Mouse (Mus musculus) spleen, adult 2 months (tissue): ENCODE results near the gene Dagla. TPM values are rescaled to one million over a fixed set of nuclear protein-coding genes. Genes with fewer than 3 reads are reported as not detected.
A peak's percentile ranks its signal among the peaks of the same experiment; 100 is the strongest.

ENCODE experiments used
- DNase-seq, 2 experiments: peaks; one replicate each; pipeline versions ENCODE4 v3.0.0 to v3.0.0-alpha.2; 2012 to 2021; ENCODE audit warnings: low spot score in 2 of 2, low read depth in 1 of 2
- H3K27ac ChIP-seq: fragments of 200-500 bp; 2 replicates; pipeline ENCODE4 v1.5.1; 2012; ENCODE audit warnings: low read length, inconsistent platforms; ENCODE audit not compliant: insufficient read depth
- H3K27me3 ChIP-seq: fragments of 200-500 bp; 2 replicates; pipeline ENCODE4 v1.6.1; 2012; ENCODE audit warnings: mild to moderate bottlenecking, moderate library complexity, low read length, inconsistent platforms; ENCODE audit not compliant: control insufficient read depth, insufficient read depth
- H3K36me3 ChIP-seq: fragments of 200-500 bp; 2 replicates; pipeline ENCODE4 v1.6.1; 2012; ENCODE audit warnings: mild to moderate bottlenecking, low read length, inconsistent platforms; ENCODE audit not compliant: control insufficient read depth, insufficient read depth
- H3K4me1 ChIP-seq: fragments of 200-500 bp; 2 replicates; pipeline ENCODE4 v1.6.1; 2011; ENCODE audit warnings: inconsistent platforms; ENCODE audit not compliant: control insufficient read depth, insufficient read depth, insufficient read length
- H3K4me3 ChIP-seq: fragments of 200-500 bp; 2 replicates; pipeline ENCODE4 v1.5.1; 2011; ENCODE audit warnings: mild to moderate bottlenecking, inconsistent platforms; ENCODE audit not compliant: insufficient read depth, insufficient read length; ENCODE audit errors: extremely low read depth
- CTCF ChIP-seq: fragments of 200-500 bp; IDR thresholded peaks from 2 replicates; pipeline ENCODE4 v1.5.1; 2011; ENCODE audit warnings: mild to moderate bottlenecking, inconsistent platforms; ENCODE audit not compliant: insufficient read depth, insufficient read length, insufficient replicate concordance; ENCODE audit errors: extremely low read depth
- POLR2A ChIP-seq: fragments of 200-500 bp; IDR thresholded peaks from 2 replicates; pipeline ENCODE4 v1.6.1; 2011; ENCODE audit warnings: low read depth, low read length, inconsistent platforms
- WGBS: fragments of 180-500 bp; shearing (Covaris S2); methylation state at CpG from one replicate; pipeline ENCODE4 v1.1.7; 2018; 5-methylcytosine and 5-hydroxymethylcytosine counted together
- polyA plus RNA-seq: library from polyadenylated mRNA; depleted of rRNA; stranded (reverse); fragments of >200 nt; gene quantifications from 2 replicates; pipeline ENCODE4 v1.2.3, GENCODE M21; 2012

The Dagla gene
- polyA plus RNA-seq, 1 experiment, result 4.4 TPM

DNA sequence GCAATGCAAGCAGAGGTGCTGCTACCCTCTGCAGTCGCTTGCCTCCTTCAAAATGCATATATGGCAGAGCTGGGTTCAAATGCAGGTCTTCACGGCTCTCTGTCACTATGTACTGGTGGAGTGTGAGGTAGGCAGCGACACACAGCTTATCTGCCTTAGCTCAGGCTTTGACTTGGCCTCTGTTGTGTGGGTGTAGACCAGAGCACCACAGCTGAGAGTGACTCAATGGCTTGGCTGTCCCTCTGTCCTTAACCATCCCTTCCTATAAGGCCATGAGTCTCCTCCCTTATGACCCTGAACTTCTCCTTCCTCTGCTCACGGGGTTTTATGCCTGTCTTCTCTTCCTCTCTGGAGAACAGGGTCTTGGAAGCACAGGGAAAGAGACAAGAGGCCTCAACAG lies 93.8 kb downstream of the Dagla start:
- H3K27ac ChIP-seq, result no peak overlapping the region
- no peak for DNase-seq
- peaks cover 20% of the 10 kb centered on the region for H3K36me3 ChIP-seq
- WGBS, result 79% methylated on average over 4 of the region's 4 CpGs
- no peaks in the 10 kb centered on the region for H3K27me3 ChIP-seq
- no peaks in the 10 kb centered on the region for H3K4me1 ChIP-seq
- no peak overlapping the region for H3K4me3 ChIP-seq
- TF ChIP-seq CTCF (no peak), POLR2A (no peak)

DNA sequence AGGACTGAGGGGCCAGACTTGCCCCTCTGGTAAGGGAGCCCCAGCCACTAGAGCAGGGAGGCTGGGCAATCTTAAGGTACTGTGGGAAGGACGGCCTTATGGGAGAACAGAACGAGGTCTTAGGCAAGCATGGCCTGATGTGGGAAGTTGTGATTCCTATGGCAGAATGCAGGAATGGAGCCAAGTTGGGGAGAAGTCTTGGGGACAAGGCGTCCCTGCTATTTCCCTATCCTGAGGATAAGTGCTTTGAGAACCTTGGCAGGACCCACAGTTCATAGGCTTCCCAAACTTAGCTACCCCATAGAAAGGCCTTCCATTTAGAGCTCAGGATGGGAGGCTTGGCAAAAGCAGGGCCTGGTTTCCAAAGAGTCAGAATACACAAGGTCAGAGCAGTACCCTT lies 95.8 kb downstream of the Dagla start:
- DNase-seq, result no peak
- no peaks in the 10 kb centered on the region for H3K27me3 ChIP-seq
- H3K36me3 ChIP-seq, result peaks cover 20% of the 10 kb centered on the region
- no peaks in the 10 kb centered on the region for H3K4me1 ChIP-seq
- no peak overlapping the region for H3K4me3 ChIP-seq
- no peak for TF ChIP-seq CTCF
- 84% methylated on average over 3 of the region's 3 CpGs for WGBS
- H3K27ac ChIP-seq, result no peak overlapping the region

DNA sequence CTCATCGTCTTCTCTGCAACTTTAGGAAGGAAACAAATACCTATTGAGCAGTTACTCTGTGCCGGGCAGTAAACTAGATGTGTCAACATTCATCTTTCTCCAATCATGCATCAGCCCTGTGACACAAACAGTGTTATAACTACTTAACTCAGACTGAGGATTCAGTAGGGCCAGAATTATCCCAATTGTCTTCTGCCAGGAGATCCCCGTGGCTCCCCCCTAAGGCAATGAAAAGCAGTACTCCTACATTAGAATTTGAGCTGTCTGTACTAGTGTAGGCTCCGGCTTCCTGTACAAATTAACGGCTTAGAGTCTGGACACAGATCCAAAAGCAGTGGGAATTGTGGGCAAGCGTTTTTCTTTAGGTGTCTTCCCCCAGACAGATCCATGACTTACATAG lies 99.6 kb downstream of the Dagla start:
- H3K4me3 ChIP-seq, result no peak overlapping the region

DNA sequence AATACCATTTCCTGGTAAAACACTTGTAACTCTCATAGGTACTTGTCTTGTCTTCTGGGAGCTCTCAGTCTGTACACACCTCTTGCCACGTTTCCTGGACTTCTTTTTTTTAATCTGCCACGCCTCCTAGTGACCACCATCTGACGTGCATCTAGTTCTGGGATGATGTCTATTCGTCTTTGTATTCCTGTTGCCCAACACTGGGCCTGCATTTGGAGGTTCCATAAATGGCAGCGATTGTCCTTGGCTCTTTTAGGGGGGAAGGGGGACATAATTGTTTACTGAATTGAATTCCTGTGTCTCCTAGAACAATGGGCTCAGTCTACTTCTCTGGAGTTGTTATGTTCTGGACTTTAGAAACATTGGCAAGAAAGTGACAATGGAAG lies 100.1 kb downstream of the Dagla start:
- Histone ChIP-seq H3K4me1 (no peaks in the 10 kb centered on the region; the same call in 1 of the 2 replicates), H3K27ac (no peak overlapping the region), H3K27me3 (no peaks in the 10 kb centered on the region), H3K4me3 (peak overlapping the region; percentile 15; the same call in 1 of the 2 replicates), H3K36me3 (peaks cover 28% of the 10 kb centered on the region)
- no peak for TF ChIP-seq CTCF
- DNase-seq, result peak; percentile 17 to 52
- under 1% methylated on average over 5 of the region's 5 CpGs for WGBS

More for the DNA sequence above, 99.6 kb downstream of the Dagla start:
- H3K27ac ChIP-seq, result no peak overlapping the region
- H3K27me3 ChIP-seq, result no peaks in the 10 kb centered on the region
- TF ChIP-seq CTCF (no peak), POLR2A (no peak)
- no peak for DNase-seq
- peaks cover 27% of the 10 kb centered on the region for H3K36me3 ChIP-seq
- 77% methylated on average over 6 of the region's 6 CpGs for WGBS
- no peaks in the 10 kb centered on the region; the same call in 1 of the 2 replicates for H3K4me1 ChIP-seq

DNA sequence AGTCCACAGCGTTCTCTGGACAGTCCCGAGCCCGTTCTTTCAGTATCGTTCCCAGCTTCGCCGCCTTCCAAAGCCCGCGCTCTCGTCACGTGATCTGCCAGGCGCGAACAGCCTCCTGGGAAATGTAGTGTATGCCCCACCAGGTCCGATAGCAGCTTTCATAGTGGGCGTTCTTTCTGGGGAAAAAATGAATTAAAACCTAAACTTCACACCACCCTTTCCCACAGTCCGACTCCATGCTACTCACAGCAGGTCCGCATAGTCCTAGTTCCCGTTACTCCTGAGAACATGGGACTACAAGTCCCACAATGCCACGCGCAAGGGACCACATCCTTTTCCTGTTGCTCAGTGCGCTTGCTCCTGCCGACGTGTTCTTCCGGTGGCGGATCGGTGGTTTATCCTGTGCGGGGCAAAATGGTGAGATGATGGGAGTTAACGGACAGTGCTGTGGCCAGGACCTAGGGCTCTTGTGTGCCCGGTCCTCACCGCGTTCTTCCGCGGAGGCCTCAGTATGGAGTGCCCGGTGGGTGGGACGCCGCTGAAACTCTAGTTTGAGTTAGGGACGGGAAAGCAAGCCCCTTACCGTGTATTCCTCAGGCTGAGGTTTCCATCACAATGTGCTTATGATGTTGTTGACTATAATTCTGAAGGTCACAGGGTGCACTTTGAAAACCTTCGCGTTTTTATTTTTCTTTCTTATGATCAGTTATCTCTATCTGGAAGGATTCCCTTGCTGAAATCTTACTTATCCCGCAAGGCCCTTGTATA lies 100.6 kb downstream of the Dagla start, which contains the start of the genes Tmem258 and Fen1:
Gene Tmem258 (plus strand): TSS at position 167 of the 768 bp plus-strand sequence.
Gene Fen1 (minus strand): TSS at position 322 of the 768 bp plus-strand sequence.
- TF ChIP-seq POLR2A (peak; percentile 52; the same call in 1 of the 2 replicates), CTCF (no peak)
- DNase-seq, result peak; percentile 82 to 86
- H3K4me3 ChIP-seq, result peak within 1 kb of the TSS; percentile 95
- H3K36me3 ChIP-seq, result peaks cover 27% of the 10 kb centered on the region
- H3K27ac ChIP-seq, result peak within 1 kb of the TSS; percentile 93
- under 1% methylated on average over 40 of the region's 40 CpGs for WGBS
- no peaks in the 10 kb centered on the region; the same call in 1 of the 2 replicates for H3K4me1 ChIP-seq
- H3K27me3 ChIP-seq, result no peaks in the 10 kb centered on the region

DNA sequence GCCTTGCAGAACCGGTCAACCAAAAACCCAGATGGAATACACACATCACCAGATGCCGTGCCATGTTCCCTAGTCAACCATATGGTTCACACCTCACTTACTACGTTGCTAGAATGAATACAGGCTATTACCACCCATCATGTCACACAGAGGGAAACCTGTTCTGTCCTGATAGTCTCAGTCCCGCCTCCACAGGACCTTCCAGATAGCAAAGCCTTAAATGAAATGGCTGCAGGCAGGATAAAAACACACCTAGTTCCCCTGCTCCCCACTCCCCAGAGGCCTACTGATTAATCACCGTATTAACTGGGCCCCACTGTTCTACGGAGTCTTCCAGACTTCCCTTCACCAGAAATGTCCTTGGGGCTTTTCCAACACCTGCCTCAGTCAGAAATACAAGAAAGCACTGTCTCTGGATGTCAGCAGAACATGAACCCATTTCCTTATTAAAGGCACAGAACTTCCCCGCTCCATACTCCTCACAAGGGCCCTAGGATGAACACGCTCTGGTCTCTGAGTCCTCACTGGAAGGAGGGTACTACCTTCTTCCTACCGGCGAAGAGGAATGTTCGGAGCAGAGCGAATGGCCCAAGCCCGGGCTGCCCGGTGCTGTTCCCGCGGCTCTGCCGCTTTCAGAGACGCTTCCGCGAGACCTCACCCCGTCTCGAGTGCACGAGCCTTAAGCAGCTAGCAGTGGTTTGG lies 101.4 kb downstream of the Dagla start:
- H3K27me3 ChIP-seq, result no peaks in the 10 kb centered on the region
- DNase-seq, result no peak
- no peaks in the 10 kb centered on the region; the same call in 1 of the 2 replicates for H3K4me1 ChIP-seq
- peaks cover 25% of the 10 kb centered on the region for H3K36me3 ChIP-seq
- WGBS, result 2% methylated on average over 23 of the region's 23 CpGs
- H3K27ac ChIP-seq, result peak overlapping the region; percentile 93
- no peak for TF ChIP-seq POLR2A
- no peak for TF ChIP-seq CTCF
- peak overlapping the region; percentile 95 for H3K4me3 ChIP-seq
